Mouse (Mus musculus) embryonic facial prominence, embryonic 10.5 days (tissue): Measurements from ENCODE around the gene Ttc3. TPM values are rescaled to one million over a fixed set of nuclear protein-coding genes. Genes with fewer than 3 reads are reported as not detected.

ENCODE experiments used
- DNase-seq: peaks from one replicate; pipeline ENCODE4 v3.0.0-alpha.2; 2017; ENCODE audit warnings: low spot score
- H3K27ac ChIP-seq: fragments of 300-500 bp; sonication (generic); replicated peaks from 2 replicates; pipeline ENCODE4 v1.5.1; 2016; ENCODE audit warnings: mild to moderate bottlenecking
- H3K27me3 ChIP-seq: fragments of 300-500 bp; sonication (generic); replicated peaks from 2 replicates; pipeline ENCODE4 v1.6.1; 2016; ENCODE audit warnings: low read depth, mild to moderate bottlenecking; ENCODE audit not compliant: poor library complexity, severe bottlenecking
- H3K36me3 ChIP-seq: fragments of 300-500 bp; sonication (generic); replicated peaks from 2 replicates; pipeline ENCODE4 v1.6.1; 2016; ENCODE audit warnings: mild to moderate bottlenecking, moderate library complexity
- H3K4me1 ChIP-seq: fragments of 300-500 bp; sonication (generic); 2 replicates; pipeline ENCODE4 v1.6.1; 2016
- H3K4me3 ChIP-seq: fragments of 300-500 bp; sonication (generic); 2 replicates; pipeline ENCODE4 v1.5.1; 2016; ENCODE audit warnings: mild to moderate bottlenecking, moderate library complexity
- H3K9me3 ChIP-seq: fragments of 300-500 bp; sonication (generic); 2 replicates; pipeline ENCODE4 v1.6.1; 2016; ENCODE audit warnings: mild to moderate bottlenecking
- WGBS: fragments of 180-500 bp; shearing (Covaris S2); methylation state at CpG from one replicate; pipeline ENCODE4 v1.1.7; 2016; 5-methylcytosine and 5-hydroxymethylcytosine counted together
- polyA plus RNA-seq: library from polyadenylated mRNA; unstranded; fragments of >200 nt; fragmentation: Nextera tagmentation; extraction: Ambion mirVana; gene quantifications from 2 replicates; pipeline ENCODE4 v1.2.1, GENCODE M21; 2016

Ttc3 gene
- polyA plus RNA-seq, 1 experiment from 2014 or later, result 304 TPM

GRCm38 (mm10) chr16:94345733-94346132 is 24.7 kb upstream of the Ttc3 start:
- no peak for DNase-seq
- H3K27ac ChIP-seq, result no peak overlapping the region
- no peaks in the 10 kb centered on the region for H3K9me3 ChIP-seq
- H3K4me1 ChIP-seq, result peaks cover 9% of the 10 kb centered on the region; the same call in 1 of the 2 replicates
- H3K36me3 ChIP-seq, result no peaks in the 10 kb centered on the region
- WGBS, result 89% methylated on average over 1 of the region's 1 CpGs
- no peaks in the 10 kb centered on the region for H3K27me3 ChIP-seq
- H3K4me3 ChIP-seq, result no peak overlapping the region

GRCm38 (mm10) chr16:94347080-94347731 is 23.2 kb upstream of the Ttc3 start:
- Histone ChIP-seq H3K27ac (no peak overlapping the region), H3K9me3 (no peaks in the 10 kb centered on the region), H3K36me3 (no peaks in the 10 kb centered on the region), H3K4me1 (peaks cover 9% of the 10 kb centered on the region; the same call in 1 of the 2 replicates), H3K27me3 (no peaks in the 10 kb centered on the region), H3K4me3 (no peak overlapping the region)
- 72% methylated on average over 7 of the region's 7 CpGs for WGBS
- no peak for DNase-seq

GRCm38 (mm10) chr16:94348779-94349178 is 21.6 kb upstream of the Ttc3 start:
- Histone ChIP-seq H3K9me3 (no peaks in the 10 kb centered on the region), H3K4me3 (no peak overlapping the region), H3K27me3 (no peaks in the 10 kb centered on the region), H3K36me3 (no peaks in the 10 kb centered on the region), H3K4me1 (peaks cover 14% of the 10 kb centered on the region), H3K27ac (no peak overlapping the region)
- DNase-seq, result no peak
- WGBS, result 89% methylated on average over 2 of the region's 2 CpGs

- Histone ChIP-seq H3K27ac (no peak overlapping the region), H3K9me3 (no peaks in the 10 kb centered on the region), H3K36me3 (no peaks in the 10 kb centered on the region), H3K4me3 (no peak overlapping the region), H3K4me1 (peaks cover 19% of the 10 kb centered on the region), H3K27me3 (no peaks in the 10 kb centered on the region)
- DNase-seq, result no peak
- 77% methylated on average over 11 of the region's 11 CpGs for WGBS
Measured at GRCm38 (mm10) chr16:94349588-94350286, 20.7 kb upstream of the Ttc3 start.

- H3K4me1 ChIP-seq, result peaks cover 20% of the 10 kb centered on the region
- H3K27me3 ChIP-seq, result no peaks in the 10 kb centered on the region
- no peak overlapping the region for H3K27ac ChIP-seq
- H3K9me3 ChIP-seq, result no peaks in the 10 kb centered on the region
- WGBS, result 82% methylated on average over 10 of the region's 10 CpGs
- H3K4me3 ChIP-seq, result no peak overlapping the region
- H3K36me3 ChIP-seq, result no peaks in the 10 kb centered on the region
- DNase-seq, result no peak
Measured at GRCm38 (mm10) chr16:94350287-94350677, 20.1 kb upstream of the Ttc3 start.

- 56% methylated on average over 9 of the region's 9 CpGs for WGBS
- Histone ChIP-seq H3K27ac (no peak overlapping the region), H3K36me3 (no peaks in the 10 kb centered on the region), H3K27me3 (no peaks in the 10 kb centered on the region), H3K4me1 (peaks cover 29% of the 10 kb centered on the region), H3K4me3 (no peak overlapping the region), H3K9me3 (no peaks in the 10 kb centered on the region)
- peak; percentile 45 for DNase-seq
Measured at GRCm38 (mm10) chr16:94354450-94354849, 16.0 kb upstream of the Ttc3 start.

- Histone ChIP-seq H3K4me3 (no peak overlapping the region), H3K27ac (no peak overlapping the region), H3K36me3 (no peaks in the 10 kb centered on the region), H3K27me3 (no peaks in the 10 kb centered on the region), H3K4me1 (peaks cover 26% of the 10 kb centered on the region), H3K9me3 (no peaks in the 10 kb centered on the region)
- 64% methylated on average over 7 of the region's 7 CpGs for WGBS
- DNase-seq, result no peak
Measured at GRCm38 (mm10) chr16:94356046-94356445, 14.4 kb upstream of the Ttc3 start.

GRCm38 (mm10) chr16:94356776-94357494 is 13.5 kb upstream of the Ttc3 start:
- Histone ChIP-seq H3K36me3 (no peaks in the 10 kb centered on the region), H3K4me3 (no peak overlapping the region), H3K27ac (no peak overlapping the region), H3K9me3 (no peaks in the 10 kb centered on the region), H3K4me1 (peaks cover 27% of the 10 kb centered on the region), H3K27me3 (no peaks in the 10 kb centered on the region)
- 78% methylated on average over 11 of the region's 11 CpGs for WGBS
- no peak for DNase-seq

- no peak for DNase-seq
- WGBS, result 83% methylated on average over 3 of the region's 3 CpGs
- Histone ChIP-seq H3K36me3 (no peaks in the 10 kb centered on the region), H3K27ac (no peak overlapping the region), H3K27me3 (no peaks in the 10 kb centered on the region), H3K9me3 (no peaks in the 10 kb centered on the region), H3K4me1 (peaks cover 33% of the 10 kb centered on the region), H3K4me3 (no peak overlapping the region)
Measured at GRCm38 (mm10) chr16:94358091-94358490, 12.3 kb upstream of the Ttc3 start.

GRCm38 (mm10) chr16:94360578-94361350 is 9.7 kb upstream of the Ttc3 start:
- DNase-seq, result no peak
- peaks cover 23% of the 10 kb centered on the region for H3K4me1 ChIP-seq
- 87% methylated on average over 13 of the region's 13 CpGs for WGBS
- H3K36me3 ChIP-seq, result peaks cover 12% of the 10 kb centered on the region
- no peaks in the 10 kb centered on the region for H3K9me3 ChIP-seq
- H3K4me3 ChIP-seq, result no peak overlapping the region
- no peak overlapping the region for H3K27ac ChIP-seq
- H3K27me3 ChIP-seq, result no peaks in the 10 kb centered on the region

GRCm38 (mm10) chr16:94362174-94362873 is 8.1 kb upstream of the Ttc3 start:
- no peak overlapping the region for H3K27ac ChIP-seq
- WGBS, result 57% methylated on average over 10 of the region's 10 CpGs

GRCm38 (mm10) chr16:94363814-94364213 is 6.6 kb upstream of the Ttc3 start:
- no peak overlapping the region for H3K4me3 ChIP-seq
- 90% methylated on average over 4 of the region's 4 CpGs for WGBS
- peaks cover 19% of the 10 kb centered on the region for H3K4me1 ChIP-seq

More at GRCm38 (mm10) chr16:94362174-94362873, 8.1 kb upstream of the Ttc3 start:
- H3K9me3 ChIP-seq, result no peaks in the 10 kb centered on the region
- H3K36me3 ChIP-seq, result peaks cover 12% of the 10 kb centered on the region
- peaks cover 13% of the 10 kb centered on the region for H3K4me1 ChIP-seq
- H3K27me3 ChIP-seq, result no peaks in the 10 kb centered on the region
- DNase-seq, result peak; percentile 67
- no peak overlapping the region for H3K4me3 ChIP-seq

More at GRCm38 (mm10) chr16:94363814-94364213, 6.6 kb upstream of the Ttc3 start:
- DNase-seq, result no peak
- Histone ChIP-seq H3K9me3 (no peaks in the 10 kb centered on the region), H3K27ac (no peak overlapping the region), H3K27me3 (no peaks in the 10 kb centered on the region), H3K36me3 (peaks cover 15% of the 10 kb centered on the region)
